Mouse (Mus musculus): ENCODE data around the gene Tbx15. TPM values are rescaled to one million over a fixed set of nuclear protein-coding genes. Genes with fewer than 3 reads are reported as not detected.
A peak's percentile ranks its signal among the peaks of the same experiment; 100 is the strongest.

The Tbx15 gene
- polyA plus RNA-seq, 1 experiment from 2014 or later = not detected

DNA sequence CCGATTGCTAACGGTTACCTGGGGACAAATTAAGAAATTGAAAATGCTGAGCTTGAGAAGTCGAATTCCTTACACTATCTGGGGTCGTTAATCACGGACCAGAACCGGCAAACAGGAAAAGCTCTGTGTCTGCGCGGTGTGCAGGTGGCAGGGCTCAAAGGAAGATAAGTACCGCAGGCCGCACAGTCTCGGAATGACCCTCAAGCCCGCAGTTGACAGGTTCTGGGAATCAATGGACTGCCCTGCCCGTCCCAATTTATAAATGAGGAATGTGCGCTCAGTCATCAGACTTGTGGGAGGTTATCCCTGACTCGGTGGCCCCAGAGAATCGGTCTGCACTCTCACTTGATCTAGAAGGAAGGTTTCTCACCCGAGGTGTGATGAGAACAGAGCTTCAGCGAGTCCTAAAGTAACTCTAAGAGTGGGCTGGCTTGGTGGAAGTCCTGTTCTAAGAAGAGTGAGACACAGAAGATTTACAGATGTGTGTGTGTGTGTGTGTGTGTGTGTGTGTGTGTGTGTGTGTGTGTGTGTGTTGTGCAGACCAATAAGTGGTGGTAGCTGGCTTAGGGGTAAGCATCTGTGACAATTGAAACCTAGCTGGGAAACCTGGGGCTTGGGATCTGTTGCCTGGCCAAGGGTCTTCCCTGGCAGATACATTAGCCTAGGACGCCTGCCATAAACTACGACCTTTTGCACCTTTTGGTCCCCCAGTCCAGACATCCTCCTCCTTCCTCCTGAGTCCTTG, 708 bp upstream of the Tbx15 start:
- Histone ChIP-seq H3K4me1 (replicated peaks; ENCODE audit: insufficient read depth, low read length) (no peaks in the 10 kb centered on the region), H3K9me3 (replicated peaks; ENCODE audit: low read length) (no peaks in the 10 kb centered on the region), H3K4me2 (ENCODE audit: low read length) (no peak overlapping the region), H3K27ac (no peak overlapping the region), H3K4me3 (replicated peaks; ENCODE audit: low read depth, low read length) (no peak overlapping the region), H3K36me3 (ENCODE audit: insufficient read depth, low read length) (no peaks in the 10 kb centered on the region), H3K9ac (ENCODE audit: low read depth, low read length) (no peak overlapping the region), H3K27me3 (ENCODE audit: insufficient read depth, low read length) (peaks cover 77% of the 10 kb centered on the region)
- ATAC-seq (replicated peaks; ENCODE audit: low FRiP score, low read depth) (no peak), DNase-seq (ENCODE audit: low spot score) (no peak)
- TF ChIP-seq CTCF (IDR thresholded peaks at IDR 0.05; ENCODE audit: low read depth) = no peak
- 2% methylated on average over 20 of the region's 20 CpGs for WGBS

DNA sequence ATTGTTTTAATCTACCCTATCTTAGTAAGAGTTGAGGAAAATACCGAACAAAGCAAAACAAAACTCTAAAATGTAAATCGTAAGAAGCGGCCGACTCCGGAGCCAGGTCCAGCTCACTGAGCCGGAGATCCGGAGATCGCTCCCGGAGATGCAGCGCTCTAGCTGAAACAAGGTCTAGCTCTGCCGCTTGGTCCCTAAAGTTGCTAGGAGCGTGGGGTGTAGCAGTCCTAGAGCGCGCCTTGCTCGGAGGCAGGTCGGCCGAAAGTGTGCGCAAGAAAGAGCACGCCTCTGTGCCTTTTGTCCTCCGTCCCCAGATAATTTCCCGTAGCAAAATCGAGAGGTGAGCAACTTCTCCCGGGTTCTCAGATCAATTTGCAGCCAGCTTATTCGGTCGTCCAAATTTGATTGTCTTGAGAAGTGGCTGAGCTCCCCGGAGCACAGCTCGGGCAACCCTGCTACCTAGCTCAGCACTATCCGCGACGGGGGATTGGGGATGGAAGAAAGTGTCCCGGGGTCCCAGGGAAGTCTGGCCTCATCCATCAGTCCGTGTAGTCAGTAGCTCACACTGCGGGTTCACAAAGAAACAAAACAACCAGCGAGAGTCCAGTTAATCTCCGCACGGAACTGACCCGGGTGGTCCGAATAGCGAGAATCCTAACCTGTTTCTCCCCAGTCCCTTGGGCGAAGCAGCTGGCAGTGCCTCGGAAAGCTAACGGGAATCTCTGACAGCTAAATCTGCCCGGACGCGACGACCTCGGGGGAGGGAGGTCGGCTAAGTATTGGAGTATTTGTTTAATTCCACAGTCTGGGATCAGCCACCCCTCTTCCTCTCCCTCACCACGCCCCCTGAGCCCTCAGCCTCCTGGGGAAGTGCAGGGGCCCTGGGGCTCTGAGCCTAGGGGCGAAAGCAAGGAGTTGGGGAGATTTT, 894 bp downstream of the Tbx15 start:
- no peak for DNase-seq (ENCODE audit: low spot score)
- H3K4me2 ChIP-seq (ENCODE audit: low read length) = peak overlapping the region; percentile 41
- ATAC-seq (replicated peaks; ENCODE audit: low FRiP score, low read depth) = no peak
- H3K4me3 ChIP-seq (replicated peaks; ENCODE audit: low read depth, low read length) = peak overlapping the region; percentile 20
- H3K9me3 ChIP-seq (replicated peaks; ENCODE audit: low read length) = no peaks in the 10 kb centered on the region
- H3K27me3 ChIP-seq (ENCODE audit: insufficient read depth, low read length) = peaks cover 73% of the 10 kb centered on the region
- H3K9ac ChIP-seq (ENCODE audit: low read depth, low read length) = no peak overlapping the region
- H3K4me1 ChIP-seq (replicated peaks; ENCODE audit: insufficient read depth, low read length) = no peaks in the 10 kb centered on the region
- no peak overlapping the region for H3K27ac ChIP-seq
- no peaks in the 10 kb centered on the region for H3K36me3 ChIP-seq (ENCODE audit: insufficient read depth, low read length)
- no peak for TF ChIP-seq CTCF (IDR thresholded peaks at IDR 0.05; ENCODE audit: low read depth)
- 1% methylated on average over 50 of the region's 50 CpGs for WGBS

GRCm38 (mm10) chr3:99242481-99242880, 2.3 kb downstream of the Tbx15 start:
- WGBS = 3% methylated on average over 8 of the region's 8 CpGs
- no peaks in the 10 kb centered on the region for H3K36me3 ChIP-seq (ENCODE audit: insufficient read depth, low read length)
- TF ChIP-seq CTCF (IDR thresholded peaks at IDR 0.05; ENCODE audit: low read depth) = no peak
- H3K27ac ChIP-seq = no peak overlapping the region
- no peak overlapping the region for H3K4me3 ChIP-seq (replicated peaks; ENCODE audit: low read depth, low read length)
- H3K9me3 ChIP-seq (replicated peaks; ENCODE audit: low read length) = no peaks in the 10 kb centered on the region
- DNase-seq (ENCODE audit: low spot score) = no peak
- H3K4me2 ChIP-seq (ENCODE audit: low read length) = no peak overlapping the region
- ATAC-seq (replicated peaks; ENCODE audit: low FRiP score, low read depth) = no peak
- no peaks in the 10 kb centered on the region for H3K4me1 ChIP-seq (replicated peaks; ENCODE audit: insufficient read depth, low read length)
- peaks cover 70% of the 10 kb centered on the region for H3K27me3 ChIP-seq (ENCODE audit: insufficient read depth, low read length)
- H3K9ac ChIP-seq (ENCODE audit: low read depth, low read length) = no peak overlapping the region

- Histone ChIP-seq H3K36me3 (ENCODE audit: insufficient read depth, low read length) (no peaks in the 10 kb centered on the region), H3K27me3 (ENCODE audit: insufficient read depth, low read length) (peaks cover 72% of the 10 kb centered on the region), H3K9me3 (replicated peaks; ENCODE audit: low read length) (no peaks in the 10 kb centered on the region), H3K27ac (no peak overlapping the region), H3K4me2 (ENCODE audit: low read length) (no peak overlapping the region), H3K9ac (ENCODE audit: low read depth, low read length) (no peak overlapping the region), H3K4me1 (replicated peaks; ENCODE audit: insufficient read depth, low read length) (no peaks in the 10 kb centered on the region), H3K4me3 (replicated peaks; ENCODE audit: low read depth, low read length) (no peak overlapping the region)
- WGBS = 4% methylated on average over 3 of the region's 3 CpGs
- TF ChIP-seq CTCF (IDR thresholded peaks at IDR 0.05; ENCODE audit: low read depth) = no peak
- no peak for ATAC-seq (replicated peaks; ENCODE audit: low FRiP score, low read depth)
- DNase-seq (ENCODE audit: low spot score) = no peak
Observed at GRCm38 (mm10) chr3:99245341-99245740, 5.2 kb downstream of the Tbx15 start.

GRCm38 (mm10) chr3:99246629-99247028, 6.4 kb downstream of the Tbx15 start:
- Histone ChIP-seq H3K4me1 (replicated peaks; ENCODE audit: insufficient read depth, low read length) (no peaks in the 10 kb centered on the region), H3K4me3 (replicated peaks; ENCODE audit: low read depth, low read length) (no peak overlapping the region), H3K36me3 (ENCODE audit: insufficient read depth, low read length) (no peaks in the 10 kb centered on the region), H3K4me2 (ENCODE audit: low read length) (no peak overlapping the region), H3K9ac (ENCODE audit: low read depth, low read length) (no peak overlapping the region), H3K27ac (no peak overlapping the region), H3K27me3 (ENCODE audit: insufficient read depth, low read length) (peaks cover 80% of the 10 kb centered on the region), H3K9me3 (replicated peaks; ENCODE audit: low read length) (no peaks in the 10 kb centered on the region)
- DNase-seq (ENCODE audit: low spot score) (no peak), ATAC-seq (replicated peaks; ENCODE audit: low FRiP score, low read depth) (no peak)
- TF ChIP-seq CTCF (IDR thresholded peaks at IDR 0.05; ENCODE audit: low read depth) = no peak
- 25% methylated on average over 3 of the region's 3 CpGs for WGBS

DNA sequence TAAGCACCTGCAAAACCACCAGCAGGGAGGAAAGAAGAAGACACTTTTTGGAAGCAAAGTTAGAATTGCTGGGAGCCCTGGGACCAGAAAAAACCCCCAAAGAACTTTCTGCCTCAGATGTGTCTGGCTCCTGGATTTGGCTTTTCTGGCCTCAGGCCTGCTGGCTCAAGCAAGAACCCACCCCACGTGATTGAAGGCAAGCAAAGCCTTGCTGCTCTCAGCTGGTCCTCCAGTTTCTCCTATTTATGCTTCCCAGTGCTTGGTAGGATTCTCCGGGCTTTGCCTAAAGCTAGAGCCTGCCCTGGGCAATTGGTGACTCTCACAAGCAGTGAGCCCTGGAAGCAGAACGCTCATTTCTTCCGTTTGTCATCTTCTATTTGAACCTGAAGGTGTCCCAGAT, 7.4 kb downstream of the Tbx15 start:
- Histone ChIP-seq H3K4me1 (replicated peaks; ENCODE audit: insufficient read depth, low read length) (no peaks in the 10 kb centered on the region), H3K36me3 (ENCODE audit: insufficient read depth, low read length) (no peaks in the 10 kb centered on the region), H3K9ac (ENCODE audit: low read depth, low read length) (no peak overlapping the region), H3K4me2 (ENCODE audit: low read length) (no peak overlapping the region), H3K27ac (no peak overlapping the region), H3K27me3 (ENCODE audit: insufficient read depth, low read length) (peaks cover 85% of the 10 kb centered on the region), H3K9me3 (replicated peaks; ENCODE audit: low read length) (no peaks in the 10 kb centered on the region), H3K4me3 (replicated peaks; ENCODE audit: low read depth, low read length) (no peak overlapping the region)
- DNase-seq (ENCODE audit: low spot score) (no peak), ATAC-seq (replicated peaks; ENCODE audit: low FRiP score, low read depth) (no peak)
- TF ChIP-seq CTCF (IDR thresholded peaks at IDR 0.05; ENCODE audit: low read depth) = no peak
- WGBS = 3% methylated on average over 4 of the region's 4 CpGs

Measured in kidney, postnatal 0 days (tissue).